Mouse (Mus musculus) intestine, postnatal 0 days (tissue): ENCODE data around the gene A830005F24Rik. TPM values are rescaled to one million over a fixed set of nuclear protein-coding genes. Genes with fewer than 3 reads are reported as not detected.

Experiments used
- ATAC-seq: fragments of 200-750 bp; cut with Nextera tagmentation; 2 replicates; pipeline ENCODE4 v1.8.0; 2017; ENCODE audit warnings: mild to moderate bottlenecking, moderate TSS enrichment, moderate library complexity
- H3K27ac ChIP-seq: fragments of 300-500 bp; sonication (generic); 2 replicates; pipeline ENCODE4 v1.5.1; 2014; ENCODE audit warnings: mild to moderate bottlenecking, low read depth, low read length, moderate library complexity
- H3K27me3 ChIP-seq: fragments of 300-500 bp; sonication (generic); replicated peaks from 2 replicates; pipeline ENCODE4 v1.6.1; 2014; ENCODE audit warnings: low read length, mixed read lengths; ENCODE audit not compliant: control insufficient read depth, insufficient read depth
- H3K36me3 ChIP-seq: fragments of 300-500 bp; sonication (generic); 2 replicates; pipeline ENCODE4 v1.6.1; 2014; ENCODE audit warnings: mild to moderate bottlenecking, moderate library complexity; ENCODE audit not compliant: control insufficient read depth, insufficient read depth
- H3K4me1 ChIP-seq: fragments of 300-500 bp; sonication (generic); replicated peaks from 2 replicates; pipeline ENCODE4 v1.6.1; 2014; ENCODE audit warnings: antibody characterized with exemption, low read length, mixed read lengths; ENCODE audit not compliant: control insufficient read depth, insufficient read depth
- H3K4me2 ChIP-seq: fragments of 300-500 bp; sonication (generic); replicated peaks from 2 replicates; pipeline ENCODE4 v1.6.1; 2014; ENCODE audit warnings: low read depth, mild to moderate bottlenecking, moderate library complexity
- H3K4me3 ChIP-seq: fragments of 300-500 bp; sonication (generic); 2 replicates; pipeline ENCODE4 v1.5.1; 2014; ENCODE audit warnings: low read depth, low read length
- H3K9ac ChIP-seq: fragments of 300-500 bp; sonication (generic); 2 replicates; pipeline ENCODE4 v1.6.1; 2014; ENCODE audit warnings: mild to moderate bottlenecking, low read depth, low read length
- H3K9me3 ChIP-seq: fragments of 300-500 bp; sonication (generic); 2 replicates; pipeline ENCODE4 v1.6.1; 2016; ENCODE audit warnings: mixed run types; ENCODE audit not compliant: control insufficient read depth
- CTCF ChIP-seq: sonication (generic); IDR thresholded peaks from 2 replicates; pipeline ENCODE4 v1.5.1; 2016; ENCODE audit warnings: low read depth, mild to moderate bottlenecking, control low read depth, antibody characterized with exemption, moderate library complexity
- WGBS: fragments of 180-500 bp; shearing (Covaris S2); extraction: QIAGEN DNeasy Blood & Tissue Kit; methylation state at CpG from one replicate; pipeline ENCODE4 v1.1.7; 2014; 5-methylcytosine and 5-hydroxymethylcytosine counted together
- polyA plus RNA-seq: library from polyadenylated mRNA; unstranded; fragments of >200 nt; fragmentation: Nextera tagmentation; extraction: Ambion mirVana; gene quantifications from 2 replicates; pipeline ENCODE4 v1.2.1, GENCODE M21; 2015

The A830005F24Rik gene
- polyA plus RNA-seq, 1 experiment from 2014 or later, result not detected

DNA sequence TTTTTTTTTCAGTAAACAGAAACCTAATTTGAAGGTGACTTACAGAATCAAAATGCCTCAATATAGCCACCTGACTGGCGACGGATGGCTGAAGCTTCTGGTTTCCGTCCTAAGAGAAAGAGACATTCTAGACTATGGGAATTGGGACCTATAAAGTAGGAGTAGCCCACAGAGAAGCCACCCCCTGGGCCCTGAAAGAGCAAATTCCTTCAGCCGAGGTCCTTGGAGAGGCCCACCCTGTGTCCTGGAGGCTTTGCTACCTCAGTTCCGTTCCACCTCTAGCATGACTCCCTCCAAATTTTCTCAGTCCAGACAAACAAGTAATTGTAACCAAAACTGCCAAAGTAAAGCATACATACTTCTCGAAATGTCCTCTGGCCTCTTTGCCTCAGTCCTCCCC, 34.3 kb downstream of the A830005F24Rik start:
- ATAC-seq, result no peak
- H3K9me3 ChIP-seq, result no peaks in the 10 kb centered on the region
- no peaks in the 10 kb centered on the region for H3K27me3 ChIP-seq
- H3K4me1 ChIP-seq, result peaks cover 11% of the 10 kb centered on the region; the same call in 1 of the 2 replicates
- WGBS, result 95% methylated on average over 6 of the region's 6 CpGs
- H3K27ac ChIP-seq, result no peak overlapping the region
- no peak for TF ChIP-seq CTCF
- no peak overlapping the region for H3K4me3 ChIP-seq
- H3K36me3 ChIP-seq, result no peaks in the 10 kb centered on the region
- H3K9ac ChIP-seq, result no peak overlapping the region
- H3K4me2 ChIP-seq, result no peak overlapping the region

DNA sequence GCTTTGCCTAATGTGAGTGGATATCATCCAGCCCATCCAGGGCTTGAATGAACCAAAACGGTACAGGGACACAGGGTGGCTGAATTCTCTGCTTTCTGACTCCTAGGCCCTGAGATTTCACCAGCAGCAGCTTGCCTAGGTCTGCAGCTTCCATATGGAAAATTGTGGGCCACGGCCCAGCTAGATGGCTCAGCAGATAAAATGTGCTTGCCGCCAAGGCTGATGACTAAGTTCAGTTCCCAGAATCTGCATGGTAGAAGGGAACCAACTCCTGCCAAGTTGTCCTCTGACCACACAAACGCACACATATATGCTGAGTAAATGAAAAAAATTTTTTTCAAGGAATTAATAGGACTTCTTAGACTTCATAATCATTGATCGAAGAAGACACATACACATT, 34.9 kb downstream of the A830005F24Rik start:
- TF ChIP-seq CTCF, result no peak
- Histone ChIP-seq H3K9me3 (no peaks in the 10 kb centered on the region), H3K9ac (no peak overlapping the region), H3K27ac (no peak overlapping the region), H3K36me3 (no peaks in the 10 kb centered on the region), H3K4me2 (no peak overlapping the region), H3K27me3 (no peaks in the 10 kb centered on the region), H3K4me1 (peaks cover 12% of the 10 kb centered on the region; the same call in 1 of the 2 replicates), H3K4me3 (no peak overlapping the region)
- 86% methylated on average over 5 of the region's 5 CpGs for WGBS
- ATAC-seq, result no peak

DNA sequence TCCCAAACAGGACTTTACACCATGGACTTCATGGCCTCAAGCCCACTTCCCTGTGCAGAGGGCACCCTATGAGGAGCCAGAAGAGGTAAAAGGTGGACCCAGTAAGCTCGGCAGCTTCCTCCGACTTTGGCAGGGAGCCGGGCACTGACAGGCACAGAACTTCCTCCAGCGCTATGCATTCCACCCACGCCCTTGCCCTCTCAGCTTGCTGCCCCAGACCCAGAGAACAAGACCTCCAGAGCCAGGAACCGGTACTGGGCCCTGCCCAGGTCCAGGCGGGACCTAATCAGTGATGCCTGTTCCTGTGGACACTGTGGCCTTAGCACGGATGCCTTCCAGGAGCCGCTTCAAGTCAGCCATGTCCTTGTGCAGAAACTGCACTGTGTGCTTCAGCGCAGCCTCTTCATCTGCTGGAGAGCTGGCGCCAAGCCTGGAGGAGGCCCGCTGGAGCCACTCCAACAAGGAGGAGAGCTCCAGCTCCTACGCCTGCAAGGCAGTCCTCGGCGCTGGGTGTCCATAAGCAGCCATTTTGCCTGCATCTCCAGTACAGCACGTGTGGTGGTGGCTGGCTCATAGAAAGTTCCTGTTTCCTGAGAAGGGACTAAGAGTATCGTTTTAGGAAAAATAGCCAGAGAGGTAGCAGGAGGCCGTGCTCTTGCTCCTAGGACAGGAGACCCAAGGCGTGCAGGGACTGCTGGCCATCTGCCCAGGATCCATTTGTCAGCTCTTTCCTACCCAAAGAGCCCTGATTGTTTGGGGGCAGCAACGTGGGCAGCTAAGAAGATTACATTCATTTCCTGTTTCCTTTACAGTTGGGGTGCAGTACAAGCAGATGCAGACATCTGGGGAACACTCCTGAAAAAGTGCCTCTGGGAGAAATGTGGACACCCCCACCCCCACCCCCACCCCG, 39.1 kb downstream of the A830005F24Rik start:
- no peaks in the 10 kb centered on the region for H3K27me3 ChIP-seq
- H3K4me3 ChIP-seq, result 0 out of 2 replicates have a peak overlapping the region, but pooled peaks have one; percentile 13
- peak; percentile 55 for ATAC-seq
- TF ChIP-seq CTCF, result no peak
- 0 out of 2 replicates have a peak, but pooled peaks cover 3% of the 10 kb centered on the region for H3K4me1 ChIP-seq
- H3K9me3 ChIP-seq, result no peaks in the 10 kb centered on the region
- WGBS, result 49% methylated on average over 21 of the region's 21 CpGs
- H3K9ac ChIP-seq, result no peak overlapping the region
- peak overlapping the region; percentile 52 for H3K4me2 ChIP-seq
- H3K36me3 ChIP-seq, result no peaks in the 10 kb centered on the region
- H3K27ac ChIP-seq, result peak overlapping the region; percentile 69

DNA sequence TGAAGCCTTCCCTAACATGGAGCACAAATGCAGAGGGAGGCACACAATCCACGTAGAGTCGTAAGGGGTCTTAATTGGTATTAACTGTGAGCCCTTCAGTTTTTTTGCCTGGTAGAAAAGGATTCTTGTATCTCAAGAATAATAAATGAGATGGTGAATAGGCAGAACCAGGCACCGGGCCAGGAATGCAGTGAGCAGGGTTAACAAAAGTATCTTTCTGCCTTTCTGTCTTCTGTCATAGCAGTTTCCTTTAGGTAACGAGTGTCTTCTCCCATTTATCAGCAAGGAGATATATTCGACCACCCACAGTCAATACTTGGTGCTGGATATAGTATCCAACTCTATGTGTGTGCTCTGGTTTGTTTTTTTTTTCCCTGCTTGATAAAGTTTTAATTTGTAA, 40.1 kb downstream of the A830005F24Rik start:
- Histone ChIP-seq H3K9me3 (no peaks in the 10 kb centered on the region), H3K4me2 (no peak overlapping the region), H3K4me3 (no peak overlapping the region), H3K9ac (no peak overlapping the region), H3K27me3 (no peaks in the 10 kb centered on the region), H3K36me3 (no peaks in the 10 kb centered on the region), H3K4me1 (0 out of 2 replicates have a peak, but pooled peaks cover 3% of the 10 kb centered on the region), H3K27ac (no peak overlapping the region)
- no peak for ATAC-seq
- 52% methylated on average over 5 of the region's 5 CpGs for WGBS
- TF ChIP-seq CTCF, result no peak

DNA sequence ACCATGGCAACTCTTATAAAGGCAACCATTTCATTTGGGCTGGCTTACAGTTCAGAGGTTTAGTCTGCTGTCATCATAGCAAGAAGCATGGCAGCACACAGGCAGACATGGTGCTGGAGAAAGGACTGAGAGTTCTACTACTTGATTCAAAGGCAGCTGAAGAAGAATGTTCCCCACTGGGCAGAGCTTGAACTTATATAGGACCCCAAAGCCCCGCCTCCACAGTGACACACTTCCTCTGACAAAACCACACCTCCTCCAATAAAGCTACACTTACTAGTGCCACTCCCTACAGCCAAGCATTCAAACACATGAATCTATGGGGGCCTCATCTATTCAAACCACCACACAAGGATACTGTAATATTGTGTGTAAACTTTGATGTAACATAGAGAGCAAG, 41.2 kb downstream of the A830005F24Rik start:
- H3K9me3 ChIP-seq, result no peaks in the 10 kb centered on the region
- no peaks in the 10 kb centered on the region for H3K36me3 ChIP-seq
- ATAC-seq, result no peak
- no peak overlapping the region for H3K27ac ChIP-seq
- no peak for TF ChIP-seq CTCF
- no peak overlapping the region for H3K4me3 ChIP-seq
- no peak overlapping the region for H3K4me2 ChIP-seq
- H3K9ac ChIP-seq, result no peak overlapping the region
- 96% methylated on average over 1 of the region's 1 CpGs for WGBS
- 0 out of 2 replicates have a peak, but pooled peaks cover 3% of the 10 kb centered on the region for H3K4me1 ChIP-seq
- H3K27me3 ChIP-seq, result no peaks in the 10 kb centered on the region

DNA sequence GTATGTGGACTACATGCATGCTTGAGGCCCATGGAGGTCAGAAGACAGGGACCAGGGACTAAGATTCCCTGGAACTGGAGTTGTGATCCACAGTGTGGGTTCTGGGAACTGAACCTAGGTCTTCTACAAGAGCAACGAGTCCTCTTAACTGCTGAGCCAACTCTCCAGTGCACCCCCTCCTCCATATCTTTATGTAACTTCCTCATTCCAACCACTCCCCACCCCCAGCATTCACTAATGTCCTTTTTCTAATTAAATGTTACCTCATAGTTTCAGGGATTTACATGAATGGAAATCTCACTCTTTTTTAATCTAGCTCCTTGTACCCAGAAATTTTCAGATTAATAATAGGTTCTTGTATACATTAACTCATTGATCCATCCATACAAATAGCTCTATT, 42.6 kb downstream of the A830005F24Rik start:
- Histone ChIP-seq H3K36me3 (no peaks in the 10 kb centered on the region), H3K27ac (no peak overlapping the region), H3K9ac (no peak overlapping the region), H3K4me3 (no peak overlapping the region), H3K9me3 (no peaks in the 10 kb centered on the region), H3K27me3 (no peaks in the 10 kb centered on the region), H3K4me1 (0 out of 2 replicates have a peak, but pooled peaks cover 3% of the 10 kb centered on the region), H3K4me2 (no peak overlapping the region)
- TF ChIP-seq CTCF, result no peak
- 70% methylated on average over 1 of the region's 1 CpGs for WGBS
- ATAC-seq, result no peak
